Mouse (Mus musculus): Measurements from ENCODE around the gene As3mt.
A peak's percentile ranks its signal among the peaks of the same experiment; 100 is the strongest.

Gene As3mt

GRCm38 (mm10) chr19:46707296-46708151, at the start of gene As3mt:
Gene As3mt (plus strand): TSS chr19:46707458.
- DNase-seq, result peak; percentile 74

DNA sequence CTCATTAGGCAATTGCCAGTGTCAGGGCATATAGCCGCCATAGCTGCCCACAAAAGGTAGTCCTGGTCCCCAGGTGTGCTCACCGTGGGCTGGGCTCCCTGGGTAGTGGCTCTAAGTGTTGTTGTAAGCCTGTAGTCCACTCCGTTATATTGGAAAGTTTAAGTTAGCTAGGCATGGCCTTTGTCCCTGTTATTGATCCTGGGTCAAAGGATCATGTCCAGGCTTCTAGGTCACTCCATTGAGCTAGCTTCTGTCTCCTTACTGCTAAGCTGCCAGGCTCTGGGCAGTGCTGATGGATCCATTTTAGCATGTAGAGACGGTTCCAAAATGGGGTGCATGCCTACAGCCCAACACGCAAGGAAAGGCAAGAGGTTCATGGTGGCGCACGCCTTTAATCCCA, 48.9 kb upstream of the As3mt start:
- DNase-seq, result no peak

DNA sequence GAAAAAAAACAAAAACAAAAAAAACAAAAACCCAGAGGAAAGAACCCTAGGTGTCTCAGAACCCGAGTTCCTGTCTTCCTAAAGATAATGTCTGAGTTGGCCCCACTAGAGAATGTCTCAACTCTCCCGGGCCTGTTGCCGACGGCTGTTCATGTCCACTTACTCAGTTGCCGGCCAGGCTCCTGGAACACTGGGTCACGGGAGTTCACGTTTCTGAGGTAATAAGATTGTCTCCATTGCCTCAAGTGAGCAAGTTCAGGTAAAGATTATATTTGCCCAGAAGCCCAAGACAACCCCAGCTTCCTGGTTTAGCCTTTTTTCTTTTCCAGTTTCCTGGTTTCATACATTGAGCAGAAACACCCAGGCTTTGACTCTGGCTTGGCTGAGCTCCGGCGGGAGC, 48.4 kb upstream of the As3mt start:
- no peak for DNase-seq

DNA sequence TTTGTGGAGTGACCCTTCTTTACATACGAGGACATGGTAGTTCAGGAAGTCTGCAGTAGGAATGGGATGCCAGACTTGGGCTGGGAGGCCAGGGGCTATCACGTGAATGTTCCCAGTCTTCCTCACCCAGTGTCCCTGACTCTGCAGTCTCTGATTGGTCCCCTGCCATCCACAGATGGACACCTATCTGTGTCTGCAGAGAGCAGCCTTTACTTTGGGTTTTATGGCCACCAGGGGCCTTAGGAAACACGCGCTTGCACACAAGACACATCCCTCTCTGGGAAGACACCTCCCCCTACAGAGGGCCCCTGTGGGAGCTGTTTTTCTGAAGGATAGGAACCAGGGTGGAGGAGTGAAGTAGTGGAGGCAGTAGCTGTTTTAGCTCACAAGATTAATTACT, 45.7 kb upstream of the As3mt start:
- no peak for DNase-seq

DNA sequence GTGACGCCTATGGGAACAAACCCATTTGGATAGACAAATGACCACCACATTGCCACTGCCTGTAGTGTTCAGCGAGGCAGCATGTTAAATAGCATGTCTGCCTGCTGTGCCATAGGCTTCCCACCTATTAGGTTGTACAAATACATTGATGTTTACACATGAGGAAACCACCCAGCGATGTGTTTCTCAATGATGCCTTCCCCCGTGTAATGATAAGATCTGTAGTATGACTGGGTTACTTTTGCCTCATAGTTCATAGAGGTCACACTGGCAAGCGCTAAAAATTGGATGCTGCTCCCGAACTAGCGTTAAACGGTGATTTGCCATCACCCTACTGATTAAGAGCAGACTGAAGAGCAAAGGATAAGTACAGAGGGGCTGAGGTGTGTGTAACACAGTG, 45.0 kb upstream of the As3mt start:
- no peak for DNase-seq

GRCm38 (mm10) chr19:46662784-46663183, 44.5 kb upstream of the As3mt start:
- DNase-seq, result no peak

- no peak for DNase-seq
Observed at GRCm38 (mm10) chr19:46665474-46665873, 41.8 kb upstream of the As3mt start.

DNA sequence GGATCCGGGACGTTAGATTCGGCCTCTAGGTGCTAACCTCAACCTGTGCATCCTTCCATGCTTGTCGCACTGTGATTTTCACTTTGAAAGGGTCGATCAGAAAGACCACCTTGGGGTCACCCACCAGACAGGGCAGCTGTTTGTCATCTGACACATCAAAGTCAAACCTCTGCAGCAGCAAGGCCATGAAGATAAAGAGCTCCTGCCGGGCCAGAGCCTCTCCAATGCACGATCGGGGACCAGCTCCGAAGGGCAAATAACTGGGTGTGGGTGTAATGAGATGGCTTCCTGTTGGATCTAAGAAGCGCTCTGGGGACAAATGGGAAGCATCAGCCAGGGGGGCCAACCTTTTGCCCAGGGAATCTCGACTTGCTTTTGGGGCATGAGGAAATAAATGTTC, 40.0 kb upstream of the As3mt start:
- no peak for DNase-seq

DNA sequence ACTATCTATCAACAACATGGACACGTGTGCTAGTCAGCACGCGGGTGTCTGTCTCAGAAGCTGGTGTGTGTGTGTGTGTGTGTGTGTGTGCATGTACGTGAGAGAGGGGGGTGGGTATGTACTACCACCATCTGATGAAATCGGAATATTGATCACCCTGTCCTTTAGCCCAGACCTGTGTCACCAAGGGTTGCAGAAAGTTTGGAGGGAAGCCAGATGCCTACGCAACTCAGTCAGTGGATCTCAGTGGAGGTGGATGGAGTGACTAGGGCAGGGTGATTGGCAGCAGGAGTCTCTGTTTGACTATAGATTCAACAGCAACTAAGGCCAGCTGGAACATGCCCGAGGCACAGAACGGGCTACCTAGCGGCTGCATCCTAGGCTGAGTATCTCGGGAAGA, 39.0 kb upstream of the As3mt start:
- no peak for DNase-seq

DNA sequence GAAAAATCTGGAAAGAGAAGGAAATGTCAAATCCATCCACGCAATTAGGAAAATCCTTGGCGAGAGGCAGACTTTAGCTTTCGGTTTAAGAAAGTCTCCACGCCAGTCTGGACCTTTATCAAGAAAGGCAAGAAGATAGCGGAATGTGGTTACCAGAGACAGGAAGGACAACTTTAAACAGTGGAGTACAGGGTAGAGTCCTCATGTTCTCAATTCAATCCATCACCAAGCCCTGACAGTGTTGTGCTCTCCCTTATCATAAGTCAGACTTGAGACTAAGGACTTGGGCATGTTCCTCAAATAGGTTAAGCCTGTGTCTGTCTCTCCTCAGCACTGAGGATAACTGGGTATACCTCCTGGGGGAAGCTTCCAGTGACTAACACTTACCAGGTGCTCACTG, 37.5 kb upstream of the As3mt start:
- no peak for DNase-seq

GRCm38 (mm10) chr19:46670691-46671090, 36.6 kb upstream of the As3mt start:
- DNase-seq, result peak; percentile 58

- no peak for DNase-seq
Observed at GRCm38 (mm10) chr19:46672766-46673418, 34.4 kb upstream of the As3mt start, which contains the start of gene Cyp17a1. Gene Cyp17a1 (minus strand): TSS chr19:46673172.

GRCm38 (mm10) chr19:46675641-46676040, 31.6 kb upstream of the As3mt start:
- DNase-seq, result no peak

GRCm38 (mm10) chr19:46679720-46680383, 27.4 kb upstream of the As3mt start:
- no peak for DNase-seq

GRCm38 (mm10) chr19:46689460-46690372, 17.5 kb upstream of the As3mt start, which contains the start of gene Borcs7:
Gene Borcs7 (plus strand): TSS chr19:46689906.
- DNase-seq, result peak; percentile 87

DNA sequence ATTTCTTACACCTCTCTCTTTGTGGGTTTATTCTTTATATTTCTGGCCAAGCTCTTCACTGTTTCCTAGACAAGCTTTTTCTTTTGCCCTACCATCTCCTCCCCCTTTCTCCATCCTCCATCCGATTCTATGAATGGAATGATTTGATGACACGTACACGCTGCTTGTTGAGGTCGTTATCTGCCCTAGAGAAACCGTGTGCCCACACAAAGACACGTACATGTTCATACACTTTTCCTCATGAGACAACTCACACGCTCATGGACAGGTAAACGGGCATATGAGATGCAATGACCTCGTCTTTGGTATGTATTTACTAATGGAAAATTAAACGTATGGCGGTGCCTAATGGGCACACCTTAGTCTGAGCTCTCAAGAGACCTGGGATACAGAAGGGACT, 16.9 kb upstream of the As3mt start:
- DNase-seq, result no peak

GRCm38 (mm10) chr19:46691078-46691477, 16.2 kb upstream of the As3mt start:
- DNase-seq, result no peak

GRCm38 (mm10) chr19:46693146-46693545, 14.1 kb upstream of the As3mt start:
- DNase-seq, result no peak

DNA sequence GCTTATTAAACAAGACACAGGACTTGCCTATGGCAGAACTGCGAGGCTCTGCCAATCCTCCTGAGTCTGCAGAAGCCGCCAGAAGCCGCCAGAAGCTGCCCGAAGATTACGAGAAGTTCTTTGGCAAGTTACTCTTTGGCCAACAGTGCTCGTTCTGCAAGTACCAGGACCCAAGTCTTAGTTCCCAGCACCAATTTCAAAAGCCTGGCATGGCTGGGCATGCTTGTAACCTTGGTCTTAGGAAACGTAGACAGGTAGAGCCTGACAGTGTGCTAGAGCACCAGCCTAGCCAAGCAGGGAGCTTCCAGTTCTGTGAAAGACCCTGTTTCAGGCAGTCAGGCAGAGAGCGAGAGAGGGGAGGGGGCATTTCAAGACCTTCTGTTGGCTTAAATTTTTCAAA, 10.8 kb upstream of the As3mt start:
- DNase-seq, result no peak

GRCm38 (mm10) chr19:46696943-46697342, 10.3 kb upstream of the As3mt start:
- DNase-seq, result no peak

DNA sequence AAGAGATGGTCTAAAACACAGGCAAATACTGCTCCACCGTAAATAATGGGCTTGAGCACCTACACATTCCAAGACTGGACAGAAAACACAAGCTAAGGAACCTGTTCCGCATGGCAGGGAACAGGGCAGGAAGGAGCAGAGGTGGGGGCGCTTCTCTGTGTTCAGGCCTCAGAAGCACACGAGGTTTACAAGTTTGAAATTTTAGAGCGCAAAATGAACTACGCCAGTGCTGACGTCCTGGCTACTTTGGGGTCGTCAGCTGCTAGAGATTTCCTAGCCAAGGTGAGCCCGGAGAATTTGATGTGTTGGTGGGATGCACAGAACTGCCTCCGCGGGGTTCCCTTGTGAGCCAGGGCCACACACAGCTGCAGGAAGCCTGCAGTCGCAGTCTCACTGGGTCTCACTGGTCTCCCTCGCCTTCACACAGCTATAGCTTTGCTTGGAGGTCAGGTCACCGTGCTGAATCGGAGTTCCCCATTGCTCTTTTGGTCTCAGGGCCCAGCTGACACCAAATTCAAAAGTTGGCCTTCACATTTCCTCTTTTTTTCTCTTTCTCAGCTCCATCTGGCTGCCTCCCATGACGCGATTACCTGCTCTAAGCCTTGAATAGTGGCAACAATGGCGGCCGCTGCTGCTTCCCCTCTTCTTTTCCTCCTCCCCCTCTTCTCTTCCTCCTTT, 9.3 kb upstream of the As3mt start:
- DNase-seq, result peak; percentile 12

GRCm38 (mm10) chr19:46699011-46699481, 8.2 kb upstream of the As3mt start:
- no peak for DNase-seq
